Mouse (Mus musculus) cerebellum, adult 11-12 months (tissue): ENCODE measurements around the gene Arid1b.

Experiments used
- DNase-seq: peaks from one replicate; pipeline ENCODE4 v3.0.0; 2022

Gene Arid1b

DNA sequence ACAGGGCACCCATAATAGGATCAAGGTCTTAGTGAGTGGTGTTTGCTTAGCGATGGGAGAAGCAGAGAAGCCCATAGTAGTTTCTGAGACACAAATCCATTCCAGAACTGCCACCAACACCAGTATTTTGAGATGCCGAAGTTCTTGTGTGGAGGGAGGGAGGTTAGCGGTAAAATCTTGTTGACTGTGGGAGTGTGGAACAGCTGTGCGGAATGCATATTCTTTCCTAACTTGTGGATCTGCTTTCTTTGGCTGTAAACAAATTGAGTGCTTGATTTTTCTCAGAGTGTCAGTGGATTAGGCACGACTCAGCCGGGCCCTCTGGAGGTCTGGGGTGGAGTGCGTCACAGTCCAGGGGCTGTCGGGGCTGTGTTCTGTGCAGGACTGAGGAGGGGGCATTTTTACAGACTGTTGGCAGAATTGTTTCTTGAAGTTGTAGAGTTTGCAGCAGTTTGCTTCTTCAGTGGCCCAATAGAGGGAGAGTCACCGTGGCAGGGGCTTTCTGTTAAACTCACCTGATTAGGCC lies 27.9 kb downstream of the Arid1b start:
- no peak for DNase-seq

DNA sequence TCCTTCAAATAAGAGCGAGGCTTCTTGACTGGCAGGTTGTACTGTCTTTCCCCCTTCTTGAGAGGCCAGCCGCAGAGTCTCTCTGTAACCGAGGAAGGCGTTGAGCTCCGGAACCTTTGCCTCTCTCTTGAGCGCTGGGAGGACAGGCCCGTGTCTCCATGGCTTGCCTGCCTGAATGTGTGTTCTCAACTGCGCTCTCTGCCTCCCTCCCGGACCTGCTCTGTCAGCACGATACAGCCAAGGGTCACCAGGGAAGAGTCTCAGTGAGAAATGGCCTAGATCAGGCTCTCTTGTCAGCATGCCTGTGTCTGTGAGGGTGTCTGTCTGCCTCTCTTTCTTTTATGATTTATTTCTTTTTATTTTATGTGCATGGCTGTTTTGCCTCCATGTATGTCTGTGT lies 29.6 kb downstream of the Arid1b start:
- DNase-seq: no peak

GRCm38 (mm10) chr17:5025400-5025799 lies 31.3 kb downstream of the Arid1b start:
- DNase-seq: no peak

- no peak for DNase-seq
Observed at GRCm38 (mm10) chr17:5026578-5026977, 32.4 kb downstream of the Arid1b start.

- DNase-seq: no peak
Observed at GRCm38 (mm10) chr17:5029148-5029547, 35.0 kb downstream of the Arid1b start.

- DNase-seq: no peak
Observed at GRCm38 (mm10) chr17:5030290-5030689, 36.2 kb downstream of the Arid1b start.

- no peak for DNase-seq
Observed at GRCm38 (mm10) chr17:5033346-5033745, 39.2 kb downstream of the Arid1b start.

DNA sequence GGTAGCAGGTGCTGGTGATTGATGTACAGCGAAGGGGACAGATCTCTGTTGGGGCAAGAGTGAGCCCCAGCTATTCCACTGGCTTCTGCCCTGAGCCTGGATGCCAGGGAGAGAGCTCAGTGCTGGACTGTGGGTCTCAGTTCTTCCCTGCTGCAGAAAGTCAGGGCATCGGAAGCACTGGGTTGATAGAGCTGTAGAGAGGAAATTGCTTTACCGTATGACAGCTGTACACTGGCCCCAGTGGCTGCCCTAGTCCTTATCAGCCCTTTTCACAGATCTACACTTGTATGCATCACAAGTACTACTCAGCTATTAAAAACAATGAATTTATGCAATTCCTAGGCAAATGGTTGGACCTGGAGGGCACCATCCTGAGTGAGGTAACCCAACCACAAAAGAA lies 40.1 kb downstream of the Arid1b start:
- DNase-seq: no peak

- DNase-seq: no peak
Observed at GRCm38 (mm10) chr17:5036200-5036835, 42.2 kb downstream of the Arid1b start.

- DNase-seq: no peak
Observed at GRCm38 (mm10) chr17:5037199-5037598, 43.1 kb downstream of the Arid1b start.

DNA sequence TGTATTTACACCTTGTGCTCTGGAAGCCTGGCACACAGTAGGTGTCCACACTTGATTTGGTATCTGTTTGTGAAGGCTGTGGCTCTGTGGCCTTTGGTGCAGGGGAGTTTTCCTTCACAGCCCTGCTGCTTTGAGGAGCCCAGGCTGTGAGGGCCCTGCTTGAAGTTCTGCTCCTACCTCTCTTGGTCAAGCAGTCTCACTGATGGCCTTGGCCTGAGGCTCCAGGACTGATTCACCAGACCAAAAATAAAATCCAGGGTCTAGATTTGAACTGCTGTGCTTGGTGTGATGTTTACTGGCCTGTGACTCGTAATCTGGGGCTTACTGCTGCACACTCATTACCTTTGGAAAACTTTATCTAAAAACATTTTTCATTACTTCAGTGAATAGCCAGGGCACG lies 45.7 kb downstream of the Arid1b start:
- no peak for DNase-seq

DNA sequence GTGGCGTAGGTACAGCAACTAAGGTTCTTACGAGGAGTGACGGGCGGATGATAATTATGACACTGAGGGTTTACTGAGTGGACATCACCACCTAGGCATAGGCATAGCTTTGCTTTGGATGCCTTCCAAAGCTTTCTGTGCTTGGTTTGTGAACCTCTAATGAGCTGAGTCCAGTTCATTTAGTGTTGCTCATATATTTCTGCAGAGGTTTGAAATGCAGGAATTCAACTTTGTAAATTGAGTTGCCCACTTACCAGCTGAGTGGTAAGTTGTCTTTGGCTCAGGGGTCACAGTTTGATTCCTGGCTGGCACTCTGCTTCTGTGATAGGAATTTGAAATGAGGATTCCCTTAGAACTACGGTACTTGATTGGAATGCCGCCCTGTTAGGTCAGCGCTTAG lies 49.7 kb downstream of the Arid1b start:
- DNase-seq: no peak

DNA sequence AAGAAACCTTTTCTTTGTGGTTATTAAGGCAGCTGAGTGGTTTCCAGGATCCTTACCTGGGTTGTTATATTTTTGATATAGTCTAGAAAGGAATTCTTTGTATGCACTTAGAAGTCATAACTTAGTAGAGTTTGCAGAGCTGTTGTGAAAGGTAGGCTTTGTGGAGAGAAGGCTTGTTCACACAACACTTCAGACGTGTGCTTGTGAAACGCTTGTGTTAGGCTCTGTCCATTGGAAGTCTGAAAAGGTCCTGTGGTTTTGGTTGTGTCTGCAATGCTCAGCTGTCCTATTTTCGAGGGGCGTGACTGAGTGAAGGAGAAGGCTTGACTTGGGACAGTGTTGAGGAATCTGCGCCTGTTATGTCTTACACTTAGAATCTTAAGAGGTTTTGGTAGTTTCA lies 51.5 kb downstream of the Arid1b start:
- no peak for DNase-seq

- DNase-seq: no peak
Observed at GRCm38 (mm10) chr17:5047373-5047772, 53.2 kb downstream of the Arid1b start.

DNA sequence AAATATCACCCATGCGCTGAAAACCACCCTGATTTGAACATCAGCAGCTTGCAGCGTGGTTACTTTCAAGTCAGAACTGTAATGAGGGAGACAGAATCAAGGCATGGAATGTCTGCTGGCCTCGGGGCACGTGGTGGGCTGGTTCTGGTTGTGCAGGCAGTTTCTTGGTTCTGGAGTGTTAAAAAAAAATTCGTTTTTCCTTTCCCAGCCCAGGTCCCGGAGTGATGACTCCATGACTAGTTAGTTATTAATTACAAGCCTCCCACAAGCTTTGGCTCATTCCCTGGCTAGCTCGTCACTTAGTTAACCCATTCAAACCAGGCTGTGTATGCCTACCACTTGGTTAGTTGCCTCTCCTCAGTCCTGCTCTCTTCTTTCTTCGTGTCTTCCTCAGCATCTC lies 56.1 kb downstream of the Arid1b start:
- DNase-seq: no peak

DNA sequence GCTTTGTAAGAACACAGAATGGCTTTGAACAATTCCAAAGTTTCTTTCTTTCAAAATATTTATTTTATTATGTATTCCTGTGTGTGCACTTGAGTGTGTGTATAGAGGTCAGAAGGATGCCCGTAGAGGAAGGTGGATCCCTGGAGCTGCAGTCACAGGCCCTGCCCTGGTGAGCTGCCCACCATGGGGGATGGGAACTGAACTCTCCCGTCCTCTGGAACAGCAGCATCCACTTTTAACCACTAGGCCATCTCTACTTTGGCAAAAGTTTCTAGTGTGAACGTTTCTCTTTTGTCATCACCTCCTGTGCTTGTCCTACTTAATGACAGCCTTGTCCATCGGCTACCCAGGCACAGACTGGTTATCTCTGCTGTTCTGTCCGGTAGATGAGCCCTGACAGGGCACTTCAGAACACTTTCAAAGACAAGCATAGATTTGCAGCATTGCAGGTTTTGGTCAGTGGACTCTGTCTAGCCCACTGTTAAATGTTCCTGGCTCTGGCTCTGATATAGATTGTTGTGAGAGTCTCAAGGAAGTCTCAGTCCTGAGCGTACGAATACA lies 56.9 kb downstream of the Arid1b start:
- DNase-seq: no peak

- DNase-seq: no peak
Observed at GRCm38 (mm10) chr17:5052091-5052799, 58.1 kb downstream of the Arid1b start.

DNA sequence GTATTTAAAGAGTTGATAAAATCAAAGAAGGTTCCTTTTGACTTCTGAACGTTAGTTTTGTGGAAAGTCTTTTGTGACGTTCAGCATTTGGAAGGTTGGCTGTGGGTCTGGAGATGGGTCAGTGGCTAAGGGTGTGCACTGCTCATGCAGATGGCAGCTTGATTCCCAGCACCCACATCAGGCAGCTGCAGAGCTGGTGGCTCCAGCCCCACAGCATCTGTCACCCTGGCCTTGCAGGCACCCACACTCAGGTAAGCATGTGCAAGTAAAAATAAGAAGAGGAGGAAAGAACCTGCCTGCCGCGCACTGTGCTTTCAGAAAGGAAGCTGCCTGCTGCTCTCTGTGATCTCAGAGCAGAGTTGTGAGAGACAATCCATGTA lies 58.7 kb downstream of the Arid1b start:
- no peak for DNase-seq

DNA sequence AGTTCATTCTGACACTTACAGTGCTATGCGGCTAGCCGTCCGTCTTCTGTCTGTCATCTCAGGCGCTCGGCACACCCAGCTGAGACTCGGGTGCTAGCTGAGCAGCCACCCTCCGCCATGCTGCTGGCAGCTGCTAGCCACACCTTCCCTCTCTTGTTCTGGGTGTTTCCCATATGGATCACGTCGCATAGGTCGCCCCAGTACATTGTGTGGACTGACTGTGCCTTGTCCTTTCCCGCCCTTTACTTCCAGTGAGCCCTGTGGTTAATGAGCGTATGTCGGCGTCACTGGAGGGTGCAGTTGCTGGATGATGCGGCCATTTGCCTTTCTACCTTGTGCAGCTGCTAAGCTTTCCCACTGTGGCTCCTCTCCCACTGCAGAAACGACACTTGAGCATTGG lies 59.1 kb downstream of the Arid1b start:
- no peak for DNase-seq

GRCm38 (mm10) chr17:5055412-5055811 lies 61.3 kb downstream of the Arid1b start:
- DNase-seq: no peak

GRCm38 (mm10) chr17:5056654-5057053 lies 62.5 kb downstream of the Arid1b start:
- DNase-seq: no peak

GRCm38 (mm10) chr17:5057286-5057685 lies 63.2 kb downstream of the Arid1b start:
- DNase-seq: no peak

- peak; percentile 55 for DNase-seq
Observed at GRCm38 (mm10) chr17:5057944-5058720, 64.0 kb downstream of the Arid1b start.
